Mouse (Mus musculus) midbrain, embryonic 16.5 days (tissue): ENCODE data around the gene Smad1. TPM values are rescaled to one million over a fixed set of nuclear protein-coding genes. Genes with fewer than 3 reads are reported as not detected.

ENCODE experiments used
- ATAC-seq: fragments of 200-750 bp; cut with Nextera tagmentation; 2 replicates; pipeline ENCODE4 v1.8.0; 2017; ENCODE audit warnings: moderate TSS enrichment
- H3K27ac ChIP-seq: fragments of 300-500 bp; sonication (generic); 2 replicates; pipeline ENCODE4 v1.5.1; 2014; ENCODE audit warnings: mild to moderate bottlenecking, low read length, mixed read lengths
- H3K27me3 ChIP-seq: fragments of 300-500 bp; sonication (generic); 2 replicates; pipeline ENCODE4 v1.6.1; 2014; ENCODE audit warnings: low read depth, low read length, mixed read lengths; ENCODE audit not compliant: control insufficient read depth, insufficient read depth
- H3K36me3 ChIP-seq: fragments of 300-500 bp; sonication (generic); 2 replicates; pipeline ENCODE4 v1.6.1; 2014; ENCODE audit warnings: mild to moderate bottlenecking, low read length, moderate library complexity, mixed read lengths; ENCODE audit not compliant: control insufficient read depth, insufficient read depth
- H3K4me1 ChIP-seq: fragments of 300-500 bp; sonication (generic); 2 replicates; pipeline ENCODE4 v1.6.1; 2014; ENCODE audit warnings: mild to moderate bottlenecking, low read length, mixed read lengths; ENCODE audit not compliant: control insufficient read depth, insufficient read depth
- H3K4me2 ChIP-seq: fragments of 300-500 bp; sonication (generic); 2 replicates; pipeline ENCODE4 v1.6.1; 2014; ENCODE audit warnings: mild to moderate bottlenecking, low read length, mixed read lengths
- H3K4me3 ChIP-seq: fragments of 300-500 bp; sonication (generic); 2 replicates; pipeline ENCODE4 v1.5.1; 2014; ENCODE audit warnings: low read depth, mild to moderate bottlenecking, low read length, moderate library complexity, mixed read lengths
- H3K9ac ChIP-seq: fragments of 300-500 bp; sonication (generic); 2 replicates; pipeline ENCODE4 v1.6.1; 2014; ENCODE audit warnings: low read depth, low read length, mixed read lengths
- H3K9me3 ChIP-seq: fragments of 300-500 bp; sonication (generic); replicated peaks from 2 replicates; pipeline ENCODE4 v1.6.1; 2014; ENCODE audit warnings: mild to moderate bottlenecking, low read length, mixed read lengths; ENCODE audit not compliant: control insufficient read depth, poor library complexity, severe bottlenecking
- WGBS: fragments of 180-500 bp; shearing (Covaris S2); extraction: QIAGEN DNeasy Blood & Tissue Kit; methylation state at CpG from one replicate; pipeline ENCODE4 v1.1.7; 2014; 5-methylcytosine and 5-hydroxymethylcytosine counted together
- polyA plus RNA-seq: library from polyadenylated mRNA; unstranded; fragments of >200 nt; fragmentation: Nextera tagmentation; extraction: Ambion mirVana; gene quantifications from 2 replicates; pipeline ENCODE4 v1.2.1, GENCODE M21; 2015

Gene Smad1
- polyA plus RNA-seq, 1 experiment from 2014 or later, result 58.7 TPM

- Histone ChIP-seq H3K4me1 (peaks cover 19% of the 10 kb centered on the region), H3K27me3 (no peaks in the 10 kb centered on the region), H3K4me3 (no peak overlapping the region), H3K36me3 (no peaks in the 10 kb centered on the region), H3K27ac (no peak overlapping the region), H3K4me2 (no peak overlapping the region), H3K9me3 (no peaks in the 10 kb centered on the region), H3K9ac (no peak overlapping the region)
- no peak for ATAC-seq
- 69% methylated on average over 2 of the region's 2 CpGs for WGBS
Measured at GRCm38 (mm10) chr8:79400671-79401070, 1.4 kb upstream of the Smad1 start.

GRCm38 (mm10) chr8:79398251-79398981 is 902 bp downstream of the Smad1 start:
- Histone ChIP-seq H3K4me3 (peak overlapping the region; percentile 92), H3K27me3 (no peaks in the 10 kb centered on the region), H3K4me2 (peak overlapping the region; percentile 60), H3K9ac (peak overlapping the region; percentile 98), H3K4me1 (peaks cover 27% of the 10 kb centered on the region), H3K9me3 (no peaks in the 10 kb centered on the region), H3K36me3 (no peaks in the 10 kb centered on the region), H3K27ac (peak overlapping the region; percentile 95)
- peak; percentile 66 for ATAC-seq
- under 1% methylated on average over 42 of the region's 68 CpGs for WGBS

GRCm38 (mm10) chr8:79397705-79398250 is 1.5 kb downstream of the Smad1 start:
- WGBS, result 10% methylated on average over 7 of the region's 7 CpGs
- H3K4me3 ChIP-seq, result peak overlapping the region; percentile 92
- peaks cover 32% of the 10 kb centered on the region for H3K4me1 ChIP-seq
- no peaks in the 10 kb centered on the region for H3K27me3 ChIP-seq
- no peaks in the 10 kb centered on the region for H3K36me3 ChIP-seq
- H3K9me3 ChIP-seq, result no peaks in the 10 kb centered on the region
- peak overlapping the region; percentile 60 for H3K4me2 ChIP-seq
- peak overlapping the region; percentile 98 for H3K9ac ChIP-seq
- H3K27ac ChIP-seq, result peak overlapping the region; percentile 95
- peak; percentile 2; the same call in 1 of the 2 replicates for ATAC-seq

GRCm38 (mm10) chr8:79396911-79397310 is 2.4 kb downstream of the Smad1 start:
- H3K9me3 ChIP-seq, result no peaks in the 10 kb centered on the region
- peak overlapping the region; percentile 60 for H3K4me2 ChIP-seq
- no peaks in the 10 kb centered on the region for H3K27me3 ChIP-seq
- H3K9ac ChIP-seq, result peak overlapping the region; percentile 57
- peak overlapping the region; percentile 92 for H3K4me3 ChIP-seq
- H3K27ac ChIP-seq, result peak overlapping the region; percentile 51
- ATAC-seq, result no peak
- H3K4me1 ChIP-seq, result peaks cover 40% of the 10 kb centered on the region
- no peaks in the 10 kb centered on the region for H3K36me3 ChIP-seq
- 23% methylated on average over 6 of the region's 6 CpGs for WGBS

DNA sequence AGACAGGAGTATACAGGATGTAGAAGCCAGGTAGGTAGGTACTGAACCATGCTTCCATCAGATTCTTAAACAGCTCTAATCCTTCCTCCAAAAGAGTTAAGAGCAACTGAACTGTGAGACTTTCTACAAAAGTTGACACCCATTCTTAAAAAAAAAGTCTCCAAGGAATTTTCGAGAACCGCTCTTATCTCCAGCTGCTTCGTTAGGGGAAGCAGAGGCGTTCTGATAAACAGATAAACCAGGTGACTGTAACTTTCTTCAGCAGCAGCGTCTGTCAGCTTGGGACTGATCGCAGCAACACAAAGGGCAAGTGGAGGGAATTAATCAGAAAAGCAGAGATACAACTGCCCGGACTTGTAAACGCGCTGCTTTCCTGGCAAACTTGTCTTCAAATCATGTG is 5.3 kb downstream of the Smad1 start:
- Histone ChIP-seq H3K4me3 (no peak overlapping the region), H3K27me3 (no peaks in the 10 kb centered on the region), H3K9ac (no peak overlapping the region), H3K36me3 (0 out of 2 replicates have a peak, but pooled peaks cover 4% of the 10 kb centered on the region), H3K27ac (no peak overlapping the region), H3K4me2 (no peak overlapping the region), H3K4me1 (peaks cover 54% of the 10 kb centered on the region), H3K9me3 (no peaks in the 10 kb centered on the region)
- no peak for ATAC-seq
- WGBS, result 68% methylated on average over 9 of the region's 9 CpGs

- 88% methylated on average over 5 of the region's 5 CpGs for WGBS
- Histone ChIP-seq H3K4me1 (peaks cover 54% of the 10 kb centered on the region), H3K9me3 (no peaks in the 10 kb centered on the region), H3K9ac (no peak overlapping the region), H3K36me3 (0 out of 2 replicates have a peak, but pooled peaks cover 4% of the 10 kb centered on the region), H3K4me3 (no peak overlapping the region), H3K27ac (no peak overlapping the region), H3K4me2 (no peak overlapping the region), H3K27me3 (no peaks in the 10 kb centered on the region)
- ATAC-seq, result no peak
Measured at GRCm38 (mm10) chr8:79393215-79393614, 6.1 kb downstream of the Smad1 start.

DNA sequence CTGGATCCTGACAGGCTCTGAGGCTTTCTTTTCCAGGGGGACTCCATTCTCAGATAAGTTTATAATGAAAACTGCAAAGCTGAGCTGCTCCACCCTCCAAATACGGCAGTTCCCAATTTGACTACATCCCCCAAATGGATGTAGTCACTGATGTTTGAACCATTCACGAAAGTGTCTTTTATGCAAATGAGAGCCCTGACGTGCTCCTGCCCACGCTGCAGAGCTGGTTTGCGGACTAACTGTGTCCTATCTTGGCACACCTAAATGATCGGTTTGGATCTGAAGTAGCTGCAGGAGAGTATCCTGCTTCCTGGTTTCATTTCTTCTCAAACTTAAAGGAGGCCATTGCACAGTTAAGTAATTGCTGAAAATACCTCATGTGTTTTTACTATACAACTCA is 6.7 kb downstream of the Smad1 start:
- Histone ChIP-seq H3K9me3 (no peaks in the 10 kb centered on the region), H3K27me3 (no peaks in the 10 kb centered on the region), H3K9ac (no peak overlapping the region), H3K27ac (no peak overlapping the region), H3K4me1 (peaks cover 54% of the 10 kb centered on the region), H3K36me3 (0 out of 2 replicates have a peak, but pooled peaks cover 4% of the 10 kb centered on the region), H3K4me2 (no peak overlapping the region), H3K4me3 (no peak overlapping the region)
- no peak for ATAC-seq
- WGBS, result 27% methylated on average over 6 of the region's 6 CpGs

DNA sequence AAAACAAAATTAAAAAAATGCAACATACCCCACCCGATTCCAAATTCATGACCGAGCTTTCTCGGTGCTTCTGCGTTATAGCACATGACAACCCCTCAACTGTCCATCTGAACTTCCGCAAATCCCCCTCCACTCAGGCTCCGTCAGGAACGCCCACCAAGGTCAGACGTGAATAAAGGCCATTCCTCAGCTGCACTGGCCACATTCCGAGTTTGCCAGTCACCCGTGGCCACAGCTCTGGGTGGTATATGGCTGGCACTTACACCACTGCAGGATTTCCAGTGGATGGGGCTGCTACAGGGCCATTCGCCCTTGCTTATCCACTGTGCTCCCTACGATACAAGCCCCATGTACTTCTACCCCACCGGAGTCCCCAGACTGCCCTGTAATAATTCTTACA is 7.9 kb downstream of the Smad1 start:
- Histone ChIP-seq H3K27ac (no peak overlapping the region), H3K36me3 (0 out of 2 replicates have a peak, but pooled peaks cover 4% of the 10 kb centered on the region), H3K4me2 (no peak overlapping the region), H3K4me1 (peaks cover 43% of the 10 kb centered on the region), H3K9me3 (no peaks in the 10 kb centered on the region), H3K4me3 (no peak overlapping the region), H3K9ac (no peak overlapping the region), H3K27me3 (no peaks in the 10 kb centered on the region)
- 75% methylated on average over 13 of the region's 13 CpGs for WGBS
- no peak for ATAC-seq

DNA sequence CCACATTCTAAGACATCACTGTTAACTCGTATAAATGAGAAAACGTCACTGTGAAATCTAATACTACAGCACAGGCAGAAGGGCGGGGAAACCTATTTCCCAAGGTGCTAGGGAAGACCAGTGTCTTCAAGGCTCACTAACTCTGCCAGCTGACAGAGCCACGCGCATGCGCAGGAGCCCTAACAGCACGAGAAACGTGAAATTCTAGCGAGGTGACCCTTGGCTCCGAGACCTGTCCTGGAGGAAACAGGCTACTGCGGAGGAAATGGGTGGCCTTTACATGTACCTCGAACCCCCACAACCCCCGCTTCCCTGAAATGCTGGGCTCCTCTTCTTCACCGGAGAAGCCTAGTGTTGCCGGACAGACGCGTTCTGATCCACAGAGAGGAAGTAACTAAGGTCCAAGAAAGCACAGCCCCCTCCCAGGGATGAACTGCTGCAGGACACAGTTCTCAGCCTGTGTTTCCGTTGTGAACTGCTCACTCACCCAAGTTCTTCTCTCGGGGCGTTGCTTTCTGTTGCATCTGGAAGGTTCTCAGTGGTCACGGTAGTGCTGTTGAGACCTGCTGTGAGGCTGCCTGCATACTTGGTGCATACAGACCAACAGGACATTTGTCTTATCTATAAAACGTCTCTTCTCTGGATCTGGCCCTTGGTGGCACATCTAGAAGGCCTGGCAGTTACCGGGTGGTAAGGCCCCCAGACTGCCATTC is 10.1 kb downstream of the Smad1 start:
- no peak for ATAC-seq
- Histone ChIP-seq H3K36me3 (0 out of 2 replicates have a peak, but pooled peaks cover 4% of the 10 kb centered on the region), H3K9ac (no peak overlapping the region), H3K4me1 (peaks cover 39% of the 10 kb centered on the region), H3K27ac (no peak overlapping the region), H3K9me3 (no peaks in the 10 kb centered on the region), H3K27me3 (no peaks in the 10 kb centered on the region), H3K4me2 (no peak overlapping the region), H3K4me3 (no peak overlapping the region)
- 92% methylated on average over 23 of the region's 23 CpGs for WGBS
